Mouse (Mus musculus) spleen, adult 2 months (tissue): Measurements from ENCODE around the gene Hydin.

Experiments used
- CTCF ChIP-seq: fragments of 200-500 bp; IDR thresholded peaks from 2 replicates; pipeline ENCODE4 v1.5.1; 2011; ENCODE audit warnings: mild to moderate bottlenecking, inconsistent platforms; ENCODE audit not compliant: insufficient read depth, insufficient read length, insufficient replicate concordance; ENCODE audit errors: extremely low read depth
- POLR2A ChIP-seq: fragments of 200-500 bp; IDR thresholded peaks from 2 replicates; pipeline ENCODE4 v1.6.1; 2011; ENCODE audit warnings: low read depth, low read length, inconsistent platforms

GRCm38 (mm10) chr8:110489344-110489743 is 222.6 kb downstream of the Hydin start:
- peak; percentile 32; the same call in 1 of the 2 replicates for TF ChIP-seq CTCF
- TF ChIP-seq POLR2A, result no peak
